Mouse (Mus musculus): ENCODE measurements at regions not wholly inside any gene's neighbourhood (a gene's known extent, or its start where the extent isn't known, plus 50 kb on each side); places are given as distances from the start of the nearest gene placed in this dataset.

GRCm38 (mm10) chr9:30613003-30613552 lies 186.2 kb downstream of the Snx19 start:
- TF ChIP-seq CTCF (IDR thresholded peaks at IDR 0.05) (no peak), EP300 (IDR thresholded peaks at IDR 0.05) (no peak)
